Mouse (Mus musculus) CH12.LX (cell line): ENCODE measurements around the gene Nup62. TPM values are rescaled to one million over a fixed set of nuclear protein-coding genes. Genes with fewer than 3 reads are reported as not detected.

Experiments used
- DNase-seq: peaks from one replicate; pipeline ENCODE4 v3.0.0-alpha.2; 2013; ENCODE audit errors: extremely low read depth
- H3K27ac ChIP-seq: 2 replicates; pipeline ENCODE4 v1.5.1; 2012; ENCODE audit warnings: low read depth, mild to moderate bottlenecking, control low read depth, moderate library complexity; ENCODE audit not compliant: insufficient read depth
- H3K27me3 ChIP-seq: replicated peaks from 2 replicates; pipeline ENCODE3; 2012; ENCODE audit warnings: inconsistent platforms
- H3K36me3 ChIP-seq, 2 experiments: replicated peaks in 1 of 2; 2 replicates each; pipeline versions ENCODE3 to v1.6.1; 2012; ENCODE audit warnings: inconsistent platforms in 1 of 2, low read length in 1 of 2, mild to moderate bottlenecking in 1 of 2, mixed read lengths in 1 of 2, moderate library complexity in 1 of 2; ENCODE audit not compliant: control insufficient read depth in 1 of 2, insufficient read depth in 1 of 2
- H3K4me1 ChIP-seq, 2 experiments: 2 replicates each; pipeline ENCODE4 v1.6.1; 2012; ENCODE audit warnings: inconsistent platforms in 1 of 2, moderate library complexity in 1 of 2; ENCODE audit not compliant: insufficient read depth in 2 of 2, control insufficient read depth in 1 of 2
- H3K4me2 ChIP-seq: 2 replicates; pipeline ENCODE4 v1.6.1; 2012; ENCODE audit warnings: low read depth, mild to moderate bottlenecking, control low read depth; ENCODE audit not compliant: poor library complexity, insufficient read depth, severe bottlenecking
- H3K4me3 ChIP-seq, 3 experiments: fragments of 150-350 bp in 1 of 3; sonication (generic) in 1 of 3; replicated peaks in 1 of 3; 2 replicates each; pipeline versions ENCODE3 to v1.5.1; 2011 to 2012; ENCODE audit warnings: low read depth in 2 of 3, low read length in 2 of 3, mild to moderate bottlenecking in 2 of 3, moderate library complexity in 2 of 3, control low read depth in 1 of 3, improper control_type of control experiment in 1 of 3, inconsistent platforms in 1 of 3, mixed read lengths in 1 of 3; ENCODE audit not compliant: poor library complexity in 1 of 3
- H3K79me2 ChIP-seq: replicated peaks from 2 replicates; pipeline ENCODE4 v1.6.1; 2012; ENCODE audit warnings: mild to moderate bottlenecking, moderate library complexity; ENCODE audit not compliant: control insufficient read depth, poor library complexity, insufficient read depth, severe bottlenecking; ENCODE audit errors: extremely low read depth
- H3K9ac ChIP-seq: 2 replicates; pipeline ENCODE4 v1.6.1; 2012; ENCODE audit warnings: low read depth, mild to moderate bottlenecking, control low read depth, moderate library complexity; ENCODE audit not compliant: insufficient read depth
- H3K9me3 ChIP-seq: replicated peaks from 2 replicates; pipeline ENCODE3; 2012; ENCODE audit warnings: low read length, inconsistent platforms, mixed read lengths
- ELF1 ChIP-seq: IDR thresholded peaks from 2 replicates; pipeline ENCODE4 v1.6.1; 2014; ENCODE audit warnings: low read depth, mild to moderate bottlenecking, inconsistent platforms, low read length, improper control_type of control experiment
- EP300 ChIP-seq: IDR thresholded peaks from 2 replicates; pipeline ENCODE4 v1.6.1; 2011; ENCODE audit warnings: low read length, improper control_type of control experiment
- ETS1 ChIP-seq: conservative IDR thresholded peaks from 2 replicates; pipeline ENCODE4 v1.6.1; 2012; ENCODE audit warnings: low read depth, mild to moderate bottlenecking, inconsistent platforms, low read length, improper control_type of control experiment, moderate library complexity
- GABPA ChIP-seq: IDR thresholded peaks from 2 replicates; pipeline ENCODE4 v1.6.1; 2012; ENCODE audit warnings: low read depth, low read length, improper control_type of control experiment, inconsistent platforms; ENCODE audit not compliant: insufficient replicate concordance
- HCFC1 ChIP-seq: IDR thresholded peaks from 2 replicates; pipeline ENCODE4 v1.6.1; 2012; ENCODE audit warnings: low read depth, mild to moderate bottlenecking, inconsistent platforms, low read length, improper control_type of control experiment
- IRF4 ChIP-seq: IDR thresholded peaks from 2 replicates; pipeline ENCODE4 v1.6.1; 2014; ENCODE audit warnings: low read depth, mild to moderate bottlenecking, inconsistent platforms, low read length, improper control_type of control experiment
- KAT2A ChIP-seq: IDR thresholded peaks from 2 replicates; pipeline ENCODE4 v1.6.1; 2012; ENCODE audit warnings: low read length, improper control_type of control experiment, inconsistent platforms; ENCODE audit not compliant: insufficient replicate concordance
- MXI1 ChIP-seq: IDR thresholded peaks from 2 replicates; pipeline ENCODE4 v1.6.1; 2011; ENCODE audit warnings: mild to moderate bottlenecking, low read depth, low read length, improper control_type of control experiment
- NRF1 ChIP-seq: IDR thresholded peaks from 2 replicates; pipeline ENCODE4 v1.6.1; 2014; ENCODE audit warnings: low read depth, mild to moderate bottlenecking, inconsistent platforms, low read length, improper control_type of control experiment, moderate library complexity
- PAX5 ChIP-seq: IDR thresholded peaks from 2 replicates; pipeline ENCODE4 v1.6.1; 2012; ENCODE audit warnings: low read length, inconsistent platforms, mixed read lengths
- POLR2A ChIP-seq: IDR thresholded peaks from 2 replicates; pipeline ENCODE4 v1.6.1; 2011; ENCODE audit warnings: low read depth, mild to moderate bottlenecking, improper control_type of control experiment, low read length
- POLR2AphosphoS2 ChIP-seq: IDR thresholded peaks from 2 replicates; pipeline ENCODE4 v1.6.1; 2011; ENCODE audit warnings: low read depth, low read length, improper control_type of control experiment
- RCOR1 ChIP-seq: conservative IDR thresholded peaks from 2 replicates; pipeline ENCODE4 v1.6.1; 2012; ENCODE audit warnings: low read depth, mild to moderate bottlenecking, inconsistent platforms, low read length, improper control_type of control experiment
- TBP ChIP-seq: conservative IDR thresholded peaks from 2 replicates; pipeline ENCODE4 v1.6.1; 2011; ENCODE audit warnings: low read depth, low read length, improper control_type of control experiment
- TCF12 ChIP-seq: IDR thresholded peaks from 2 replicates; pipeline ENCODE4 v1.6.1; 2014; ENCODE audit warnings: low read depth, mild to moderate bottlenecking, inconsistent platforms, low read length, improper control_type of control experiment
- UBTF ChIP-seq: IDR thresholded peaks from 2 replicates; pipeline ENCODE4 v1.6.1; 2012; ENCODE audit warnings: low read depth, mild to moderate bottlenecking, inconsistent platforms, low read length, improper control_type of control experiment, moderate library complexity
- USF2 ChIP-seq: conservative IDR thresholded peaks from 2 replicates; pipeline ENCODE4 v1.6.1; 2011; ENCODE audit warnings: low read depth, low read length, improper control_type of control experiment
- ZC3H11A ChIP-seq: IDR thresholded peaks from 2 replicates; pipeline ENCODE4 v1.6.1; 2012; ENCODE audit warnings: low read depth, mild to moderate bottlenecking, inconsistent platforms, low read length, improper control_type of control experiment
- ZNF384 ChIP-seq: IDR thresholded peaks from 2 replicates; pipeline ENCODE4 v1.6.1; 2012; ENCODE audit warnings: low read depth, low read length, improper control_type of control experiment, inconsistent platforms
- dilution Hi-C: fragments of 300-500 bp; cut with MboI; formaldehyde crosslinking; loops from 2 replicates; pipeline ENCODE4 v1.14.3; 2020; ENCODE audit warnings: low sequenced_read_pairs; ENCODE audit not compliant: extremely low pct_unique_long_range_greater_than_20kb, extremely low pct_ligation_motif_present
- in situ Hi-C: fragments of 300-500 bp; cut with MboI; formaldehyde crosslinking; loops from 3 replicates; pipeline ENCODE4 v1.14.3; 2019; ENCODE audit warnings: low sequenced_read_pairs, low pct_ligation_motif_present, low pct_unique_long_range_greater_than_20kb, mixed read lengths
- polyA plus RNA-seq: library from polyadenylated mRNA; unstranded; fragments of >175 nt; gene quantifications from 2 replicates; pipeline ENCODE4 v1.2.1, GENCODE M21; 2012; ENCODE audit warnings: low read depth; ENCODE audit not compliant: insufficient read length
- total RNA-seq, 2 experiments: library from RNA; depleted of rRNA; stranded (reverse); fragments of 300-350 nt in 1 of 2; fragments of >200 nt in 1 of 2; gene quantifications; 2 replicates each; pipeline ENCODE4 v1.2.3; 2012 to 2014

Gene Nup62
- total and polyA plus RNA-seq, 3 experiments, result 93.3 to 151 (median 101) TPM

DNA sequence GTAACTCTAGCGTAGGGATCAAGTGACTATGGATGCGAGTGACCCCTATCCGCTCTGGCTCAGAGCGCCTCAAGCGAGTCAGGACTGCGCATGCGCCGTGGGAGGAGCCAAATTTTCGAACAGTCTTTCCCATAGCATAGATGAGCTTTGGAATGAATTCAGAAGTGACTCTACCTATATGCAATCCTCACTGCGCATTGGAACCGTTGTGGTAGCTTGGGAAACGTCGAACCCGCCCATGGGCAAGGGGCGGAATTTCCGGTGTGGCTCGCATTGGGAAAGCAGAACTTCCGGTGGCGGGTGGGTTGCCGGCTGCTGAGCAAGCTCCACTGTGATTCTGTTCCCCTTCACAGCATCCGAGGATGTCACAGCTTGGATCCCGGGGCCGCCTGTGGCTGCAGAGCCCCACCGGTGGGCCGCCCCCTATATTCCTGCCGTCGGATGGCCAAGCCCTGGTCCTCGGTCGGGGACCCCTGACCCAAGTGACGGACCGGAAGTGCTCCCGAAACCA is 41.2 kb downstream of the Nup62 start, which contains the start of gene Pnkp (continued):
- TF ChIP-seq UBTF, result 0 out of 2 replicates have a peak, but pooled peaks have one; percentile 36
- TF ChIP-seq EP300, result no peak
- peak; percentile 76; the same call in 1 of the 2 replicates for TF ChIP-seq POLR2AphosphoS2
- TF ChIP-seq HCFC1, result peak; percentile 81
- TF ChIP-seq NRF1, result peak; percentile 92
- TF ChIP-seq ZC3H11A, result no peak
- TF ChIP-seq ZNF384, result no peak
- no peak for TF ChIP-seq RCOR1
- TF ChIP-seq ETS1, result peak; percentile 51; the same call in 1 of the 2 replicates
- TF ChIP-seq MXI1, result peak; percentile 80
- peak; percentile 80; the same call in 1 of the 2 replicates for TF ChIP-seq KAT2A
- TF ChIP-seq ELF1, result peak; percentile 83

DNA sequence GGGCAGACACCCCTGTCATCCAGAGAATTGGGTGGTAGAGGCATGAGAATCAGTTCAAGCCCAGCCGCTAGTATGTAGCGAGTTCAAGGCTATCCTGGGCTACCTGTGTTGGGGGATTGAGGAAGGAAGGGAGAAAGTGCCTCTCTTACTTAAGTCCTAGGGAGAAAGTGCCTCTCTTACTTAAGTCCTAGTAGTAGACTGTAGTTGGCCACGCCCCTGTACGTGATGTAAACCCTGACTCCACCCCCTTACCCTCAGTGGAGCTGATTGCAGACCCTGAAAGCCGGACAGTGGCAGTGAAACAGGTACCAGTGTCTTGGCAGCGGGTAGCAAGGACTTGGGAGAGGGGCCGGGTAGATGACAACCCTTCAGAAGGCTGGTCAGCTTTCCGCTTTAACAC is 42.0 kb downstream of the Nup62 start:
- peak overlapping the region; percentile 63 for H3K4me2 ChIP-seq
- peaks cover 21 to 62% of the 10 kb centered on the region in 2 experiments for H3K4me1 ChIP-seq
- H3K4me3 ChIP-seq, result peak overlapping the region; percentile 64 to 92 (median 72)
- in situ Hi-C loops (loop anchor here (10.0 kb wide), 1 partner anchor 97 kb away; no protein-coding TSS in a partner anchor), dilution Hi-C loops (no loop called here)
- DNase-seq, result peak; percentile 68
- H3K9ac ChIP-seq, result peak overlapping the region; percentile 74; the same call in 1 of the 2 replicates
- no peak overlapping the region for H3K27ac ChIP-seq
- no peaks in the 10 kb centered on the region for H3K9me3 ChIP-seq
- no peak for TF ChIP-seq GABPA
- no peak for TF ChIP-seq EP300
- TF ChIP-seq TCF12, result no peak
- no peak; the same call in 1 of the 2 replicates for TF ChIP-seq POLR2A
- no peak for TF ChIP-seq ZC3H11A
- no peak for TF ChIP-seq ELF1
- TF ChIP-seq USF2, result no peak
- no peak for TF ChIP-seq IRF4
- no peak for TF ChIP-seq MXI1
- no peak for TF ChIP-seq PAX5
- no peak for TF ChIP-seq TBP
- 0 out of 2 replicates have a peak, but pooled peaks cover under 1% of the 10 kb centered on the region for H3K79me2 ChIP-seq
- peaks cover 21 to 44% of the 10 kb centered on the region in 2 experiments for H3K36me3 ChIP-seq
- no peaks in the 10 kb centered on the region for H3K27me3 ChIP-seq
